Mouse (Mus musculus): Measurements from ENCODE around the gene Fam129c. TPM values are rescaled to one million over a fixed set of nuclear protein-coding genes. Genes with fewer than 3 reads are reported as not detected.

Fam129c gene
- polyA plus RNA-seq, 1 experiment from 2014 or later: 3.8 TPM

- H3K27ac ChIP-seq (ENCODE audit: low read depth, low read length): no peak overlapping the region
- H3K36me3 ChIP-seq (ENCODE audit: control insufficient read depth, insufficient read depth, low read length): no peaks in the 10 kb centered on the region
- no peak overlapping the region for H3K9ac ChIP-seq (ENCODE audit: low read depth, low read length)
- peaks cover 39% of the 10 kb centered on the region for H3K27me3 ChIP-seq (replicated peaks; ENCODE audit: control insufficient read depth, insufficient read depth, low read length)
- H3K4me3 ChIP-seq (ENCODE audit: low read depth, low read length): no peak overlapping the region
- H3K4me1 ChIP-seq (replicated peaks; ENCODE audit: control insufficient read depth, insufficient read depth, low read length): peaks cover 27% of the 10 kb centered on the region
- DNase-seq (ENCODE audit: low spot score) (no peak), ATAC-seq (replicated peaks; ENCODE audit: low FRiP score) (no peak)
- H3K9me3 ChIP-seq (ENCODE audit: control insufficient read depth, low read length): no peaks in the 10 kb centered on the region
- WGBS: 79% methylated on average over 5 of the region's 5 CpGs
- no peak overlapping the region for H3K4me2 ChIP-seq
Measured at GRCm38 (mm10) chr8:71560765-71561164, 36.7 kb upstream of the Fam129c start.

- DNase-seq (ENCODE audit: low spot score) (peak; percentile 84), ATAC-seq (replicated peaks; ENCODE audit: low FRiP score) (no peak)
- Histone ChIP-seq H3K4me2 (peak overlapping the region; percentile 24; the same call in 1 of the 2 replicates), H3K36me3 (ENCODE audit: control insufficient read depth, insufficient read depth, low read length) (no peaks in the 10 kb centered on the region), H3K9me3 (ENCODE audit: control insufficient read depth, low read length) (no peaks in the 10 kb centered on the region), H3K4me3 (ENCODE audit: low read depth, low read length) (no peak overlapping the region), H3K4me1 (replicated peaks; ENCODE audit: control insufficient read depth, insufficient read depth, low read length) (peaks cover 27% of the 10 kb centered on the region), H3K27me3 (replicated peaks; ENCODE audit: control insufficient read depth, insufficient read depth, low read length) (peaks cover 39% of the 10 kb centered on the region), H3K27ac (ENCODE audit: low read depth, low read length) (no peak overlapping the region), H3K9ac (ENCODE audit: low read depth, low read length) (no peak overlapping the region)
- 2% methylated on average over 15 of the region's 15 CpGs for WGBS
Measured at GRCm38 (mm10) chr8:71561401-71561800, 36.0 kb upstream of the Fam129c start.

- H3K9ac ChIP-seq (ENCODE audit: low read depth, low read length): no peak overlapping the region
- peak overlapping the region; percentile 60 for H3K4me2 ChIP-seq
- ATAC-seq (replicated peaks; ENCODE audit: low FRiP score) (0 out of 2 replicates have a peak, but pooled peaks have one; percentile 24), DNase-seq (ENCODE audit: low spot score) (peak; percentile 79)
- H3K27ac ChIP-seq (ENCODE audit: low read depth, low read length): no peak overlapping the region
- peaks cover 31% of the 10 kb centered on the region for H3K27me3 ChIP-seq (replicated peaks; ENCODE audit: control insufficient read depth, insufficient read depth, low read length)
- H3K36me3 ChIP-seq (ENCODE audit: control insufficient read depth, insufficient read depth, low read length): no peaks in the 10 kb centered on the region
- peak overlapping the region; percentile 28 for H3K4me3 ChIP-seq (ENCODE audit: low read depth, low read length)
- 2% methylated on average over 33 of the region's 33 CpGs for WGBS
- no peaks in the 10 kb centered on the region for H3K9me3 ChIP-seq (ENCODE audit: control insufficient read depth, low read length)
- H3K4me1 ChIP-seq (replicated peaks; ENCODE audit: control insufficient read depth, insufficient read depth, low read length): peaks cover 27% of the 10 kb centered on the region
Measured at GRCm38 (mm10) chr8:71562751-71563150, 34.7 kb upstream of the Fam129c start.

- ATAC-seq (replicated peaks; ENCODE audit: low FRiP score) (no peak), DNase-seq (ENCODE audit: low spot score) (no peak)
- Histone ChIP-seq H3K4me2 (no peak overlapping the region), H3K4me1 (replicated peaks; ENCODE audit: control insufficient read depth, insufficient read depth, low read length) (peaks cover 21% of the 10 kb centered on the region; the same call in 1 of the 2 replicates), H3K27me3 (replicated peaks; ENCODE audit: control insufficient read depth, insufficient read depth, low read length) (peaks cover 23% of the 10 kb centered on the region), H3K36me3 (ENCODE audit: control insufficient read depth, insufficient read depth, low read length) (no peaks in the 10 kb centered on the region), H3K27ac (ENCODE audit: low read depth, low read length) (no peak overlapping the region), H3K9ac (ENCODE audit: low read depth, low read length) (no peak overlapping the region), H3K4me3 (ENCODE audit: low read depth, low read length) (no peak overlapping the region), H3K9me3 (ENCODE audit: control insufficient read depth, low read length) (no peaks in the 10 kb centered on the region)
- WGBS: 82% methylated on average over 4 of the region's 4 CpGs
Measured at GRCm38 (mm10) chr8:71563992-71564391, 33.5 kb upstream of the Fam129c start.

- Histone ChIP-seq H3K9ac (ENCODE audit: low read depth, low read length) (no peak within 1 kb of the TSS), H3K9me3 (ENCODE audit: control insufficient read depth, low read length) (no peaks in the 10 kb centered on the region), H3K4me1 (replicated peaks; ENCODE audit: control insufficient read depth, insufficient read depth, low read length) (peaks cover 11% of the 10 kb centered on the region), H3K27me3 (replicated peaks; ENCODE audit: control insufficient read depth, insufficient read depth, low read length) (peaks cover 16% of the 10 kb centered on the region), H3K27ac (ENCODE audit: low read depth, low read length) (no peak within 1 kb of the TSS), H3K4me2 (no peak within 1 kb of the TSS), H3K4me3 (ENCODE audit: low read depth, low read length) (no peak within 1 kb of the TSS), H3K36me3 (ENCODE audit: control insufficient read depth, insufficient read depth, low read length) (no peaks in the 10 kb centered on the region)
- ATAC-seq (replicated peaks; ENCODE audit: low FRiP score) (no peak), DNase-seq (ENCODE audit: low spot score) (no peak)
- WGBS: 66% methylated on average over 3 of the region's 3 CpGs
Measured at GRCm38 (mm10) chr8:71566501-71566900, 30.9 kb upstream of the Fam129c start, which contains the start of gene Nxnl1. Nxnl1 (minus strand) TSS chr8:71566601.

- Histone ChIP-seq H3K27me3 (replicated peaks; ENCODE audit: control insufficient read depth, insufficient read depth, low read length) (peaks cover 7% of the 10 kb centered on the region), H3K9ac (ENCODE audit: low read depth, low read length) (no peak overlapping the region), H3K4me3 (ENCODE audit: low read depth, low read length) (no peak overlapping the region), H3K4me1 (replicated peaks; ENCODE audit: control insufficient read depth, insufficient read depth, low read length) (peaks cover 9% of the 10 kb centered on the region), H3K4me2 (no peak overlapping the region), H3K36me3 (ENCODE audit: control insufficient read depth, insufficient read depth, low read length) (no peaks in the 10 kb centered on the region), H3K27ac (ENCODE audit: low read depth, low read length) (no peak overlapping the region), H3K9me3 (ENCODE audit: control insufficient read depth, low read length) (no peaks in the 10 kb centered on the region)
- 67% methylated on average over 7 of the region's 7 CpGs for whole genome bisulfite sequencing
- DNase-seq (ENCODE audit: low spot score) (no peak), ATAC-seq (replicated peaks; ENCODE audit: low FRiP score) (no peak)
Measured at GRCm38 (mm10) chr8:71567587-71567986, 29.9 kb upstream of the Fam129c start.

GRCm38 (mm10) chr8:71568387-71568937 is 29.0 kb upstream of the Fam129c start, which contains the start of gene Slc27a1:
Slc27a1 (plus strand) TSS chr8:71568882.
- ATAC-seq (replicated peaks; ENCODE audit: low FRiP score) (no peak), DNase-seq (ENCODE audit: low spot score) (no peak)
- Histone ChIP-seq H3K4me1 (replicated peaks; ENCODE audit: control insufficient read depth, insufficient read depth, low read length) (peaks cover 8% of the 10 kb centered on the region), H3K36me3 (ENCODE audit: control insufficient read depth, insufficient read depth, low read length) (no peaks in the 10 kb centered on the region), H3K4me2 (peak within 1 kb of the TSS; percentile 94), H3K27ac (ENCODE audit: low read depth, low read length) (no peak within 1 kb of the TSS), H3K9me3 (ENCODE audit: control insufficient read depth, low read length) (no peaks in the 10 kb centered on the region), H3K9ac (ENCODE audit: low read depth, low read length) (0 out of 2 replicates have a peak within 1 kb of the TSS, but pooled peaks have one; percentile 25), H3K27me3 (replicated peaks; ENCODE audit: control insufficient read depth, insufficient read depth, low read length) (peaks cover 7% of the 10 kb centered on the region), H3K4me3 (ENCODE audit: low read depth, low read length) (peak within 1 kb of the TSS; percentile 67)
- whole genome bisulfite sequencing: 21% methylated on average over 13 of the region's 13 CpGs

GRCm38 (mm10) chr8:71568941-71569340 is 28.5 kb upstream of the Fam129c start:
- ATAC-seq (replicated peaks; ENCODE audit: low FRiP score): no peak
- no peak for DNase-seq (ENCODE audit: low spot score)
- H3K36me3 ChIP-seq (ENCODE audit: control insufficient read depth, insufficient read depth, low read length): no peaks in the 10 kb centered on the region
- H3K4me3 ChIP-seq (ENCODE audit: low read depth, low read length): peak overlapping the region; percentile 67
- peaks cover 8% of the 10 kb centered on the region for H3K4me1 ChIP-seq (replicated peaks; ENCODE audit: control insufficient read depth, insufficient read depth, low read length)
- no peaks in the 10 kb centered on the region for H3K9me3 ChIP-seq (ENCODE audit: control insufficient read depth, low read length)
- no peak overlapping the region for H3K27ac ChIP-seq (ENCODE audit: low read depth, low read length)
- WGBS: 42% methylated on average over 6 of the region's 6 CpGs
- peak overlapping the region; percentile 94 for H3K4me2 ChIP-seq
- no peak overlapping the region for H3K9ac ChIP-seq (ENCODE audit: low read depth, low read length)
- peaks cover 7% of the 10 kb centered on the region for H3K27me3 ChIP-seq (replicated peaks; ENCODE audit: control insufficient read depth, insufficient read depth, low read length)
